Mouse (Mus musculus) liver, adult 2 months (tissue): ENCODE measurements around the gene Zfp11.

Experiments
- CTCF ChIP-seq: fragments of 200-500 bp; IDR thresholded peaks from 2 replicates; pipeline ENCODE4 v1.5.1; 2011; ENCODE audit warnings: low read depth, low read length, control low read depth
- POLR2A ChIP-seq: fragments of 200-500 bp; IDR thresholded peaks from 2 replicates; pipeline ENCODE4 v1.6.1; 2011; ENCODE audit warnings: low read length, control low read depth; ENCODE audit not compliant: insufficient read depth; ENCODE audit errors: extremely low read depth

GRCm38 (mm10) chr5:129700506-129700905, 30.6 kb upstream of the Zfp11 start:
- no peak for TF ChIP-seq CTCF
- no peak for TF ChIP-seq POLR2A
